Mouse (Mus musculus): ENCODE results near the gene Nipbl.

- TF ChIP-seq CTCF (IDR thresholded peaks at IDR 0.05; ENCODE audit: borderline replicate concordance, insufficient read depth, low read depth, low read length) (no peak), POLR2A (IDR thresholded peaks at IDR 0.05; ENCODE audit: borderline replicate concordance, insufficient read depth, low read length) (no peak)
Measured at GRCm38 (mm10) chr15:8331547-8331946, 112.7 kb downstream of the Nipbl start.

Data from cerebellum, adult 2 months (tissue).